ENCODE assay signal across 7 mouse cellular contexts in the genomic region with DNA sequence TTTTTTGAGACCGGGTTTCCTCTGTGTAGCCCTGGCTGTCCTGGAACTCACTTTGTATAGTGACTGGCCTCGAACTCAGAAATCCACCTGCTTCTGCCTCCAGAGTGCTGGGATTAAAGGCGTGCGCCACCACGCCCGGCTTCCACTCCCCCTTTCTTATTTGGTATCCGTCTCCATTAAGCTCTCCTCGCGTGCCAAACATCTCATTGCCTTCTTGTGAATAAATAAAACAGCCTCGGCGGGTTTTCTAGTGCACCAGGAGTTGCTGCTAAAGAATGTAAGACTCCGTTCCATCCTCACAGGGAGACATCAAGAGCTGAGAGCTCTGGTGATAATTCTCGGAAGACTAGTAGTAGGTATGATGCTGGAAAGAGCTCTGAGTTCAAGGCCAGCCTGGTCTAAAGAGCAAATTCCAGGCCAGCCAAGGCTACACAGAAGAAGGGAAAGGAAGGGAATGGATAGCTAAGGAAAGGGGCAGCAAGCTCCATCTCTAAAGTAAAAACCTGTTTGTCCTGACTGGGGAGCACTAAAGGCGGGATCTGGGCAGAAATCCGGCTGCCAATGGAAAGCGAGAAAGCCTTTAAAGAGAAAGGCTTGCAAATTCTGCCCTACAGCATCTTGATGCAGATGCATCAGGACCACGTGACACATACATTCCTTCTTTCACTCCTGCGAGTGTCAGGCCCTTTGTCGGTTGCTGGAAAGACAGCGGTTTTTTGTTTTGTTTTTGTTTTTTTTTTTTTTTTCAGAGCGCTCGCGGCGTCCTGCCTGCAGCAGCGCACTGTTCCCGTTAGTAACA. TPM values are rescaled to one million over a fixed set of nuclear protein-coding genes. Genes with fewer than 3 reads are reported as not detected.
DNase-seq lines count a peak whose midpoint lies in the region; ATAC-seq and TF ChIP-seq lines count a peak whose summit lies in the region.

No protein-coding gene starts in this region.

- peak overlapping the region; percentile 70; the same call in 1 of the 2 replicates for H3K27ac ChIP-seq in bone marrow, adult 2 months (ENCODE audit: control insufficient read depth, insufficient read depth, low read depth, low read length, poor library complexity)
- peak overlapping the region; percentile 73 for H3K27ac ChIP-seq in embryonic facial prominence, embryonic 13.5 days
- peak overlapping the region; percentile 88 for H3K27ac ChIP-seq in heart, postnatal 0 days (ENCODE audit: low read depth)
- peak overlapping the region; percentile 90 for H3K27ac ChIP-seq in liver, postnatal 0 days (ENCODE audit: low read depth)
- peak overlapping the region; percentile 65 for H3K27ac ChIP-seq in neural tube, embryonic 14.5 days (ENCODE audit: low read depth, low read length)

- H3K9me3 ChIP-seq in embryonic facial prominence, embryonic 13.5 days, result no peaks in the 10 kb centered on the region
- no peaks in the 10 kb centered on the region for H3K9me3 ChIP-seq in heart, postnatal 0 days (replicated peaks; ENCODE audit: control insufficient read depth, low read length)
- no peaks in the 10 kb centered on the region for H3K9me3 ChIP-seq in liver, postnatal 0 days (ENCODE audit: low read length)
- no peaks in the 10 kb centered on the region for H3K9me3 ChIP-seq in neural tube, embryonic 14.5 days (ENCODE audit: control insufficient read depth, low read length)

- ATAC-seq in embryonic facial prominence, embryonic 13.5 days (ENCODE audit: insufficient number of reproducible peaks, insufficient read depth, low FRiP score, low TSS enrichment, low read depth), result peak; percentile 18; the same call in 1 of the 2 replicates
- peak; percentile 7; the same call in 1 of the 2 replicates for ATAC-seq in heart, postnatal 0 days (ENCODE audit: insufficient read depth, low read depth)
- ATAC-seq in liver, postnatal 0 days, result peak; percentile 3; the same call in 1 of the 2 replicates
- peak; percentile 39 for ATAC-seq in neural tube, embryonic 14.5 days (ENCODE audit: low read depth)

- peak overlapping the region; percentile 75 for H3K9ac ChIP-seq in embryonic facial prominence, embryonic 13.5 days
- H3K9ac ChIP-seq in heart, postnatal 0 days (replicated peaks; ENCODE audit: low read depth, low read length), result peak overlapping the region; percentile 80
- peak overlapping the region; percentile 76 for H3K9ac ChIP-seq in liver, postnatal 0 days (replicated peaks)
- peak overlapping the region; percentile 53 for H3K9ac ChIP-seq in neural tube, embryonic 14.5 days (replicated peaks; ENCODE audit: low read depth, low read length)

- H3K4me2 ChIP-seq in embryonic facial prominence, embryonic 13.5 days, result peak overlapping the region; percentile 83
- H3K4me2 ChIP-seq in heart, postnatal 0 days (ENCODE audit: low read depth, low read length), result peak overlapping the region; percentile 75
- peak overlapping the region; percentile 90 for H3K4me2 ChIP-seq in liver, postnatal 0 days (ENCODE audit: low read depth, low read length)
- peak overlapping the region; percentile 68 for H3K4me2 ChIP-seq in neural tube, embryonic 14.5 days (ENCODE audit: low read depth, low read length)

- no peak for TF ChIP-seq POLR2A in bone marrow, adult 2 months (IDR thresholded peaks at IDR 0.05; ENCODE audit: borderline replicate concordance, control insufficient read depth, low read depth, low read length)

- no peaks in the 10 kb centered on the region for H3K4me1 ChIP-seq in bone marrow, adult 2 months (ENCODE audit: control insufficient read depth, insufficient read depth, low read length)
- H3K4me1 ChIP-seq in embryonic facial prominence, embryonic 13.5 days, result peaks cover 6% of the 10 kb centered on the region
- H3K4me1 ChIP-seq in heart, postnatal 0 days (ENCODE audit: control insufficient read depth, insufficient read depth), result peaks cover 11% of the 10 kb centered on the region; the same call in 1 of the 2 replicates
- H3K4me1 ChIP-seq in liver, postnatal 0 days (ENCODE audit: insufficient read depth), result peaks cover 22% of the 10 kb centered on the region
- H3K4me1 ChIP-seq in neural tube, embryonic 14.5 days (ENCODE audit: control insufficient read depth, insufficient read depth, low read length), result no peaks in the 10 kb centered on the region

- no peak for TF ChIP-seq EP300 in heart, postnatal 0 days (IDR thresholded peaks at IDR 0.05; ENCODE audit: low read depth)
- TF ChIP-seq EP300 in liver, postnatal 0 days (IDR thresholded peaks at IDR 0.05; ENCODE audit: low read depth), result no peak

- WGBS in bone marrow, adult 2 months, result 16% methylated on average over 26 of the region's 26 CpGs
- 4% methylated on average over 26 of the region's 26 CpGs for WGBS in embryonic facial prominence, embryonic 13.5 days
- WGBS in heart, postnatal 0 days, result 4% methylated on average over 26 of the region's 26 CpGs
- WGBS in liver, postnatal 0 days (ENCODE audit: insufficient replicate concordance), result 9% methylated on average over 26 of the region's 26 CpGs
- WGBS in neural tube, embryonic 14.5 days, result 5% methylated on average over 26 of the region's 26 CpGs

- no peaks in the 10 kb centered on the region for H3K27me3 ChIP-seq in embryonic facial prominence, embryonic 13.5 days
- no peaks in the 10 kb centered on the region for H3K27me3 ChIP-seq in heart, postnatal 0 days (ENCODE audit: control insufficient read depth, insufficient read depth, low read length)
- no peaks in the 10 kb centered on the region for H3K27me3 ChIP-seq in liver, postnatal 0 days (ENCODE audit: insufficient read depth, low read length)
- no peaks in the 10 kb centered on the region for H3K27me3 ChIP-seq in neural tube, embryonic 14.5 days (ENCODE audit: control insufficient read depth, insufficient read depth, low read length)

- peak; percentile 59 for DNase-seq in MEL-GATA-1-ER (ENCODE audit: extremely low read depth, low read depth)
- DNase-seq in heart, postnatal 0 days (ENCODE audit: low spot score), result peak; percentile 28
- DNase-seq in kidney, postnatal 36 days, result peak; percentile 52 to 65
- DNase-seq in liver, postnatal 0 days, result peak; percentile 29

- H3K36me3 ChIP-seq in embryonic facial prominence, embryonic 13.5 days, result no peaks in the 10 kb centered on the region
- no peaks in the 10 kb centered on the region for H3K36me3 ChIP-seq in heart, postnatal 0 days (replicated peaks; ENCODE audit: control insufficient read depth, insufficient read depth, low read length)
- H3K36me3 ChIP-seq in liver, postnatal 0 days (replicated peaks; ENCODE audit: insufficient read depth, low read length), result no peaks in the 10 kb centered on the region; the same call in 1 of the 2 replicates
- H3K36me3 ChIP-seq in neural tube, embryonic 14.5 days (ENCODE audit: control insufficient read depth, insufficient read depth, low read length), result no peaks in the 10 kb centered on the region

- peak overlapping the region; percentile 92 for H3K4me3 ChIP-seq in bone marrow, adult 2 months (replicated peaks; ENCODE audit: control insufficient read depth, low read depth, low read length)
- H3K4me3 ChIP-seq in embryonic facial prominence, embryonic 13.5 days, result peak overlapping the region; percentile 59
- peak overlapping the region; percentile 76 for H3K4me3 ChIP-seq in heart, postnatal 0 days (ENCODE audit: low read depth, low read length)
- H3K4me3 ChIP-seq in liver, postnatal 0 days (ENCODE audit: low read depth, low read length), result peak overlapping the region; percentile 71
- H3K4me3 ChIP-seq in neural tube, embryonic 14.5 days (ENCODE audit: low read depth, low read length), result peak overlapping the region; percentile 38

- no peak for TF ChIP-seq CTCF in bone marrow, adult 2 months (IDR thresholded peaks at IDR 0.05; ENCODE audit: control insufficient read depth, insufficient read depth, low read length)
- no peak for TF ChIP-seq CTCF in heart, postnatal 0 days (IDR thresholded peaks at IDR 0.05; ENCODE audit: low read depth)
- no peak for TF ChIP-seq CTCF in liver, postnatal 0 days (IDR thresholded peaks at IDR 0.05; ENCODE audit: low read depth)

RNA-seq across cellular contexts. Expression of a gene that starts 0.6 kb away (rescaled TPM):
- 39.9 and 72.6 TPM in 2 replicates for polyA plus RNA-seq in bone marrow, adult 2 months (2011; ENCODE audit: insufficient read depth, insufficient read length, low replicate concordance, missing spikeins)
- polyA plus RNA-seq in embryonic facial prominence, embryonic 13.5 days (2015; fragmentation: Nextera tagmentation; extraction: Ambion mirVana), result 23.0 and 25.0 TPM in 2 replicates
- 99.5 and 115 TPM in 2 replicates for total RNA-seq in heart, postnatal 0 days (2014; rRNA removed; ENCODE audit: low replicate concordance)
- 84.2 and 87.7 TPM in 2 replicates for polyA plus RNA-seq in heart, postnatal 0 days (2015; fragmentation: Nextera tagmentation; extraction: Ambion mirVana)
- 294 and 325 TPM in 2 replicates for polyA plus RNA-seq in liver, postnatal 0 days (2015; fragmentation: Nextera tagmentation; extraction: Ambion mirVana)
- polyA plus RNA-seq in neural tube, embryonic 14.5 days (2014; fragmentation: Nextera tagmentation; extraction: Ambion mirVana), result 21.1 and 22.7 TPM in 2 replicates

RNA-seq across cellular contexts. Expression of a gene that starts 47.9 kb away (rescaled TPM):
- not detected in 2 replicates for polyA plus RNA-seq in bone marrow, adult 2 months (2011; ENCODE audit: insufficient read depth, insufficient read length, low replicate concordance, missing spikeins)
- not detected in 2 replicates for polyA plus RNA-seq in embryonic facial prominence, embryonic 13.5 days (2015; fragmentation: Nextera tagmentation; extraction: Ambion mirVana)
- not detected in 2 replicates for total RNA-seq in heart, postnatal 0 days (2014; rRNA removed; ENCODE audit: low replicate concordance)
- polyA plus RNA-seq in heart, postnatal 0 days (2015; fragmentation: Nextera tagmentation; extraction: Ambion mirVana), result not detected in 2 replicates
- polyA plus RNA-seq in liver, postnatal 0 days (2015; fragmentation: Nextera tagmentation; extraction: Ambion mirVana), result not detected in 2 replicates
- not detected in 2 replicates for polyA plus RNA-seq in neural tube, embryonic 14.5 days (2014; fragmentation: Nextera tagmentation; extraction: Ambion mirVana)

RNA-seq across cellular contexts. Expression of a gene that starts 48.0 kb away (rescaled TPM):
- polyA plus RNA-seq in bone marrow, adult 2 months (2011; ENCODE audit: insufficient read depth, insufficient read length, low replicate concordance, missing spikeins), result not detected in 2 replicates
- not detected in 2 replicates for polyA plus RNA-seq in embryonic facial prominence, embryonic 13.5 days (2015; fragmentation: Nextera tagmentation; extraction: Ambion mirVana)
- total RNA-seq in heart, postnatal 0 days (2014; rRNA removed; ENCODE audit: low replicate concordance), result not detected in 2 replicates
- 0.04 and 0.05 TPM in 2 replicates for polyA plus RNA-seq in heart, postnatal 0 days (2015; fragmentation: Nextera tagmentation; extraction: Ambion mirVana)
- polyA plus RNA-seq in liver, postnatal 0 days (2015; fragmentation: Nextera tagmentation; extraction: Ambion mirVana), result 0.14 and 0.18 TPM in 2 replicates
- polyA plus RNA-seq in neural tube, embryonic 14.5 days (2014; fragmentation: Nextera tagmentation; extraction: Ambion mirVana), result 0.08 TPM in 1 of 2 replicates, not detected in the other

Comparison
In these comparisons a context has a peak if more than half of its experiments do, and no peak if none do; other contexts are left out.
1. Peak in every context shown above with its lines: DNase-seq, ATAC-seq, H3K4me3 ChIP-seq and H3K27ac ChIP-seq.
2. H3K4me3 ChIP-seq: peak in every context shown above with its lines; median percentile 92 in bone marrow, adult 2 months; 76 in heart, postnatal 0 days; 71 in liver, postnatal 0 days; 59 in embryonic facial prominence, embryonic 13.5 days; 38 in neural tube, embryonic 14.5 days.